Mouse (Mus musculus): Measurements from ENCODE around the gene Wdr54.

Gene Wdr54

GRCm38 (mm10) chr6:83161442-83161841 lies 5.2 kb upstream of the Wdr54 start:
- in situ Hi-C loops (cut with MboI, MseI), result no loop called here

- in situ Hi-C loops (cut with MboI, MseI), result loop anchor here (5.0 kb wide), 1 partner anchor 52 kb away; the partner anchor contains the start of gene Mrpl53
Observed at GRCm38 (mm10) chr6:83159456-83159855, 3.3 kb upstream of the Wdr54 start.

DNA sequence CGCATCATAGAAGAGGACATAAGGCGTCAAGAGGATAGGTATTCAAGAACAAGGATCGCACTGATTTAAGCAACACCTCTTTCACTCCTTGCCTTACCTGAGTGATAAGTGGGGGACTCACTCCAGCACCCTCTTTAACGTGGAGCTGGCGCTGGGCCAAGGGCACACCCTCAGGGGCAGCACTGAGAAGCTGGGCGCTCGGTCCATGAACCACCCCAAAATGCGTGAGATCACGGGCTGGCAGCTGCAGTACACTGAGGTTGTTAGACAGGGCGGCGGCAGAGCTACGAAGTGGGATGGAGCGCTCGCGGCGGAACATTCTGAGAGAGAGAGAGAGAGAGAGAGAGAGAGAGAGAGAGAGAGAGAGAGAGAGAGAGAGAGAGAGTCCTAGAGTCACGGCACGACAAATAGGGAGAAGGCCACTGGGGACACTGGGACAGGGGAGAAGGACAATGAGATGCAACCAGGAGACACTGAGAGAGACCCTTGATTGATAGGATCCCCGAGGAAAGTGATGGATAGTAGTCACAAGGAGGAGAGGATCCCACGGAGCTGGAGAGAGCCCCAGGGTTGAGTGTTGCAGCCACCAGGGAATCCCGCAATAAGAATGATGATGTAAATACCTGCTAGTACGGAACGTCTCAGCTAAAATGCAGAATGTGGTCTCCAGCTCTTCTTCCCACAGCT lies 502 bp downstream of the Wdr54 start:
- in situ Hi-C loops (cut with MboI, MseI), result loop anchor here (5.0 kb wide), 1 partner anchor 48 kb away; the partner anchor contains the start of gene Mrpl53

DNA sequence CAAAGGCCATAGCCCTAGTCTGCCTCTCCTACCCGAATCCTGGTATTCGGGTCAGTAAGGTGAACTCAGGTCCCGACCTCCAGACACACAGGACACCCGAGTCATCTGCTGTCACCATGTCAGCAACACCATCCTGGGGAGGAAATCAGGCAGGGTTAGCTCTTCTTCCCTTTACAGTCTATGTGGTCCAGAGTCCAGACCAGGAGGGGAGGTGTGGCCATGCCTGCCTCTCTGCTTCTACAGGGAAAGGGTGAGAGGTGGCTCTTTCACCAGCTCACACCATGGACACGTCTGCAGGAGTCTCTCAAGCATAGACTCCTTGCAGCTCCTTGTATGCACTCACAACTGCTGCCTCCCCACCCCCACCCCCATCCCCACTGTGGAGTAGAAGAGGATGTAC lies 2.7 kb downstream of the Wdr54 start:
- in situ Hi-C loops (cut with MboI, MseI), result no loop called here

DNA sequence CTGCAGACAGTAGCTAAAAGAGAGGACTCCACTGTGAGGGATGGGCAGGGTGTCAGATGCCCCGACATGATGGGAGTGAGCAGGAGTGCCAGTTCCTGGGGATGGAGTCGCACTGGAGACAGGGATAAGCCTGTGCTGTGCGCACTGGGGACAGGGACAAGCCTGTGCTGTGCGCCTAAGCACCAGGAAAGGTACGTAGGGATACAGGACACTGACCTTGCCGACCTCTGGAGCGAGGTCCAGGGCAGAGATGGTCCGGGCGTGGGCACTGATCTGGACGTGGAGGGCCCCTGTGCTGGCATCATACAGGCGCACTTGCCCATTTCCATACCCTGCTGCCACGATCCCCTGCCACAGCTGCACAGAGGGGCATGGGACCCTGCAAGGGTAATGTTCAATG lies 3.2 kb downstream of the Wdr54 start:
- in situ Hi-C loops (cut with MboI, MseI), result no loop called here

- in situ Hi-C loops (cut with MboI, MseI), result no loop called here
Observed at GRCm38 (mm10) chr6:83151721-83152120, 4.5 kb downstream of the Wdr54 start.

DNA sequence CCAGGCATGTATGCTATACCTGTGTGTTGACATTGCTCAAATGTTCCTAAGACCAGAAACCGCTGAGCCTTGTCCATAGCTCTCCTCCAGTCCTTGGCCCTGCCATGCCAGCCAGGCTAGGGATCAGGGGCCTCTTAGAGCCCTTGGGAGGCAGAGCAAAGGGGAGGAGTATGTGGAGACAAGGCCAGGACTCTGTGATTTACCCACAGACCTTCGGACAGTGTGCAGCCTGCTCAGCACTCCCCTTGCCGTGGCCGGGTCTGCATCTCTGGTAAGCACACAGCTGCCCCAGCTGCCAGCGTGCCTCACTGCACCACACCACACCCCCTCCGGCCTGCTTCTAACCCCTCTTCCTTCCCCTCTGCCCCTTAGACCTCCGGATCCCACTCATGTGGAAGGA lies 8.9 kb downstream of the Wdr54 start:
- in situ Hi-C loops (cut with MboI, MseI), result no loop called here

DNA sequence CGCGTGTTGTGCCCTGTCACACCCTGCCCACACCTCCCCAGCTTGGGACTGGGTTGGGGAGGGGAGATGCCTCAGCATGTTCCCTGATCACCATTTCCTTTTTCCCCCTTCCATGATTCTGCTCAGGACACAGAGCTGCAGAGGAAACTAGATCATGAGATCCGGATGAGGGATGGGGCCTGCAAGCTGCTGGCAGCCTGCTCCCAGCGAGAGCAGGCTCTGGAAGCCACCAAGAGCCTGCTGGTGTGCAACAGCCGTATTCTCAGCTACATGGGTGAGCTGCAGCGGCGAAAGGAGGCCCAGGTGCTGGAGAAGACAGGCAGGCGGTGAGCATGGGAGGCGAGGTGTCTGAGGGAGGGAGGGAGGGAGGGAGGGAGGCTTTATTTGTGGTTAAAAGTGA lies 10.4 kb downstream of the Wdr54 start:
- in situ Hi-C loops (cut with MboI, MseI), result no loop called here

- in situ Hi-C loops (cut with MboI, MseI), result no loop called here
Observed at GRCm38 (mm10) chr6:83145209-83145608, 11.0 kb downstream of the Wdr54 start.

- in situ Hi-C loops (cut with MboI, MseI), result no loop called here
Observed at GRCm38 (mm10) chr6:83142886-83143285, 13.3 kb downstream of the Wdr54 start.

GRCm38 (mm10) chr6:83142211-83142731 lies 13.9 kb downstream of the Wdr54 start:
- in situ Hi-C loops (cut with MboI, MseI), result no loop called here

DNA sequence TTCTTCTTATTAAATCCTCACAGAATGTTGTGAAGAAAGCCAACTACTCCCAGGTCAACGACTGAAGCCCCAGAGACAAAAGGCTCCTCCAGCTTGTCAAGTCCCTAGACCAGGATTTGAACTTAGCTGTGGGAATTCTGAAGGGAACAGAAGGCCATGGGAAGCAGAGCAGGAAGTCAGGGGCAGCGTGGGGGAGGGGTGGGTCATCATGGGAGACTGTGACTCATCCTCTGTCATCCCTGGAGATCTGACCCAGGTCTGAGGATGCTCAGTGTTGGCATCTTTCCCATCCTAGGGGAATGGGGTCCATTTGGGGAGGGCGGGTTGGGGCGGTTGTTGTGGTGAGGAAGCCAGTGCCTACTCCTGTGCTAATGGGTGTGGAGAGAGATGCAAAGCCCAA lies 14.6 kb downstream of the Wdr54 start:
- in situ Hi-C loops (cut with MboI, MseI), result no loop called here

- in situ Hi-C loops (cut with MboI, MseI), result no loop called here
Observed at GRCm38 (mm10) chr6:83140044-83140443, 16.2 kb downstream of the Wdr54 start.

DNA sequence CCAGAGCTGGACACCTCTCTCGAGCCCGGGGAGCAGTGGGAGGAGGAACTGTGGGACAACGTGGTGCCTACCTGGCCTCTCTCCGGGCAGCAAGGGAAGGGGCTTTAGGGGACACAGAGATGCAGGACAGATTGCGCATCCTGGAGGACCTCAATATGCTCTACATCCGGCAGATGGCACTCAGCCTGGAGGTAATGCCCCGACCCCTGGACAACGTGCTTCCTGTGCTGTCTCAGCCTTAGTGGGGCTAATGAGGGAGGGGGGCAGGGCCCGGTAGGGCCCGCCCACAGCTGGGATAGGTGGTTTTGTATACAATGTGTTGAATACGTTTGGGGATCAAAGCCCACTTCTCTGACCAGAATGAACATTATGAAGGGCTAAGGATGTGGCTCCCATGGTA lies 18.1 kb downstream of the Wdr54 start:
- in situ Hi-C loops (cut with MboI, MseI), result no loop called here

DNA sequence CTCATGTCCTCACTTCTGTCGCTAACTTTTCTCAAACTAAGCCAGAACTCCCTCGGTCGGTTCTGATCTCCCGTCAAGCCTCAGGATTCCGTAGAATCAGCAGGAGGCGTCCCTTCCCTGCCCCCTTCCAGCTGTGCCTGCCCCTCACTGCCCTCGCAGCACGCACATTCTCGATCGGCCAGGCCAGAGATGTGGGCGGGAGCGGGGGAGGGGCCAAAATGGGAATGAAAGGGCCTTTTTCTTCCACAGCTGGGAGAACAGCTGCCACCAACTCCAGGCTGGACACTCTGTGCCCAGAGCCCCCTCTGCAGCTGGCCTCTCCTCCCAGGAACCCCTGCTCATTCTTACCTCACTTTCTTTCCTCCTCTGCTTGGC lies 18.6 kb downstream of the Wdr54 start:
- in situ Hi-C loops (cut with MboI, MseI), result no loop called here

GRCm38 (mm10) chr6:83136881-83137575 lies 19.2 kb downstream of the Wdr54 start:
- in situ Hi-C loops (cut with MboI, MseI), result no loop called here

DNA sequence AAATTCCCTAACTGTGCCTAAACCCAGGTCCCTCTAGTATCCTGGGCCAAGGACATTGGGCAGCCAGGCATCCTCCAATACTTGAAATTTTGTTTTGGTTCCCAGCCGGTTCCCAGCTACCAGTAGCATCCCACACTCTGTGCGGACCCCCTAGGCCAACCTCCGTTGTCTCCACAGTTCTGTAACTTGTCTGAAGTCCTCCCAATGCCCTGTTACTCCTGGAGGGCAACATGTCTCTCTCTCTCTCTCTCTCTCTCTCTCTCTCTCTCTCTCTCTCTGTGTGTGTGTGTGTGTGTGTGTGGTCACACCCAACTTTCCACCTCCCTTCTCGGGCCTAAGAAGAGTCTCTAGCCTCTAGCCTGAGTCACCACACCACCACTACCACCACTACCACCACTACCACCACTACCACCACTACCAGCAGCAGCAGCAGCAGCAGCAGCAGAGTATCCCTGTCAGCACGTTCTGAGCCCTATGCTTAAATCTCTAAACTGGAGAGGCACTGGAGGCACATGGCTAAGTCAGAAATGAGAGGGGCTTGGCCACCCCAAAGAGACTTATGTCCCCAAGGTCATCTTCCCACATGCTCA lies 19.8 kb downstream of the Wdr54 start:
- in situ Hi-C loops (cut with MboI, MseI), result no loop called here

DNA sequence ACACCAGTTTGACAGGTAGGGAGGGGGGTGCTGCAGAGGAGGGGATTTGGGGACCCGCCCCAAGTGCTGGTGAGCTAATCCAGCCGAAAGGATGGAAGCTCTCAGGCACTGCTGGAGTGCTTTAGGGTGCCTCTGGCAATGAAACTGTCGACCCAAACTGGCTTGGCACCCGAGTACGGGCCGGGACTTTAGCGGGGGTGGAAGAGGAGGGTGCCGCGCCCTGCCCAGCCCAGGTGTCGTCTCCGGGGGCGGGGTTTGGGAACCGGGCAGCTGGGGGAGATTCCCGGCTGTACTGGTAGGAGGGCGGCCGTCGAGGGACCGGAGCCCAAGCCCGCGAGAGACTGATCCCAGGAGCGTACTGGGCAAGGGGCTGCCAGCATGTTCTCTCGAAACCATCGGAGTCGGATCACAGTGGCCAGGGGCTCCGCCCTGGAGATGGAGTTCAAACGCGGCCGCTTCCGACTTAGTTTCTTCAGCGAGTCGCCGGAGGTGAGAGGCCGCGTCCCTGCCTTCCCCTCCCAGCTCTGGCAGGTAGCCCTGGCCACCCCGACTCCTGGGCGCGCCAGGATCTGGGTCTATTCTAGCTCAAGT lies 20.5 kb downstream of the Wdr54 start:
- in situ Hi-C loops (cut with MboI, MseI), result no loop called here

GRCm38 (mm10) chr6:83134951-83135513 lies 21.2 kb downstream of the Wdr54 start, which contains the start of gene Rtkn:
Rtkn (plus strand) TSS chr6:83135463.
- in situ Hi-C loops (cut with MboI, MseI), result no loop called here

- in situ Hi-C loops (cut with MboI, MseI), result no loop called here
Observed at GRCm38 (mm10) chr6:83134226-83134625, 22.0 kb downstream of the Wdr54 start.

DNA sequence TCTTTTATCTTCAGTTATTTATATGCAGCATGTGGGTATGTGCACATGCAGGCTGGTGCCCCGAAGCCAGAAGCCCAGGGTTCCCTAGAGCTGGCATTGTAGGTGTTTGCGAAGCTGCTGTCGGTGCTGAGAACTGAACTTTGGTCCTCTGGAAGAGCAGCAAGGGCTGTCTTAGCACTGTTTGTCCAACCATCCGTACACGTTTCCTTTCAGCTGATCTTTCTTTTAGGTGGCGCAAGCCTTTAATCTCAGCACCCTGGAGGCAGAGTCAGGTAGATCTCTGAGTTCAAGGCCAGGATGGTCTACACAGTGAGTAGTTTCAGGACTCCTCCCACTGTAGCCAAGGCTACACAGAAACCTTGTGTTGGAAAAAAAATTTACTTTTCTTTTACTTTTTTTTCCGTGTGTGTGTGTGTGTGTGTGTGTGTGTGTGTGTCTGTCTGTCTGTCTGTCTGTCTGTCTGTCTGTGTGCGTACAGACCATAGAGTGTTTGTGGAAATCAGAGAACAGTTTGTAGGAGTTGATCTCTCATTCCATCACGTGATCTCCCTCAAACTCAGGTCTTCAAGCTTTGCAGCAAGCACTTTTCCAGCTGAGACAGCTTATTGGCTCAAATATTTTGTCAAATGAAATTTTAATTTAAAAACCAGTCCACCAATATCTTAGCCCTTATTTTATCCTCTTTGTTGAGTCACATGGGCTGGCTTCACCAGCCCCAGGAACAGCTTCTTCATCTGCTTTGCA lies 23.8 kb downstream of the Wdr54 start:
- in situ Hi-C loops (cut with MboI, MseI), result no loop called here
